Mouse (Mus musculus) cerebral cortex, adult 2 months (tissue): ENCODE results near the gene Mrpl21.

Experiments
- WGBS: fragments of 180-500 bp; shearing (Covaris S2); methylation state at CpG from one replicate; pipeline ENCODE4 v1.1.7; 2018; 5-methylcytosine and 5-hydroxymethylcytosine counted together

The Mrpl21 gene

GRCm38 (mm10) chr19:3282572-3283467 lies at the start of gene Mrpl21, which contains the start of gene Ighmbp2:
Gene Mrpl21, plus strand, starts transcription at chr19:3282901.
Gene Ighmbp2, minus strand, starts transcription at chr19:3283017.
- under 1% methylated on average over 49 of the region's 49 CpGs for WGBS

GRCm38 (mm10) chr19:3260016-3260415 lies 22.7 kb upstream of the Mrpl21 start:
- WGBS, result 95% methylated on average over 8 of the region's 8 CpGs

- 96% methylated on average over 3 of the region's 3 CpGs for WGBS
These were observed 22.1 kb upstream of the Mrpl21 start for GRCm38 (mm10) chr19:3260591-3260990.

GRCm38 (mm10) chr19:3261336-3261735 lies 21.4 kb upstream of the Mrpl21 start:
- 93% methylated on average over 7 of the region's 7 CpGs for WGBS

- 81% methylated on average over 12 of the region's 12 CpGs for WGBS
These were observed 20.8 kb upstream of the Mrpl21 start for GRCm38 (mm10) chr19:3261764-3262525.

- 93% methylated on average over 6 of the region's 6 CpGs for WGBS
These were observed 18.4 kb upstream of the Mrpl21 start for GRCm38 (mm10) chr19:3264348-3264747.

GRCm38 (mm10) chr19:3265180-3265579 lies 17.5 kb upstream of the Mrpl21 start:
- WGBS, result 98% methylated on average over 9 of the region's 9 CpGs

GRCm38 (mm10) chr19:3266136-3266535 lies 16.6 kb upstream of the Mrpl21 start:
- 96% methylated on average over 5 of the region's 5 CpGs for WGBS

- WGBS, result 96% methylated on average over 4 of the region's 4 CpGs
These were observed 16.0 kb upstream of the Mrpl21 start for GRCm38 (mm10) chr19:3266676-3267075.

GRCm38 (mm10) chr19:3267340-3267739 lies 15.4 kb upstream of the Mrpl21 start:
- 94% methylated on average over 4 of the region's 4 CpGs for WGBS

- WGBS, result 96% methylated on average over 17 of the region's 17 CpGs
These were observed 14.3 kb upstream of the Mrpl21 start for GRCm38 (mm10) chr19:3268218-3268980.

GRCm38 (mm10) chr19:3269279-3269678 lies 13.4 kb upstream of the Mrpl21 start:
- WGBS, result 92% methylated on average over 9 of the region's 9 CpGs

GRCm38 (mm10) chr19:3269803-3270202 lies 12.9 kb upstream of the Mrpl21 start:
- 73% methylated on average over 6 of the region's 6 CpGs for WGBS

GRCm38 (mm10) chr19:3271366-3271765 lies 11.3 kb upstream of the Mrpl21 start:
- WGBS, result 89% methylated on average over 6 of the region's 6 CpGs

GRCm38 (mm10) chr19:3273331-3273730 lies 9.4 kb upstream of the Mrpl21 start:
- 92% methylated on average over 9 of the region's 9 CpGs for WGBS

GRCm38 (mm10) chr19:3275744-3276365 lies 6.8 kb upstream of the Mrpl21 start:
- WGBS, result 88% methylated on average over 3 of the region's 3 CpGs

- 67% methylated on average over 4 of the region's 4 CpGs for WGBS
These were observed 815 bp upstream of the Mrpl21 start for GRCm38 (mm10) chr19:3281886-3282285.

GRCm38 (mm10) chr19:3289006-3289405 lies 6.3 kb downstream of the Mrpl21 start:
- 23% methylated on average over 1 of the region's 1 CpGs for WGBS

GRCm38 (mm10) chr19:3292028-3292427 lies 9.3 kb downstream of the Mrpl21 start:
- WGBS, result 58% methylated on average over 2 of the region's 2 CpGs

- 95% methylated on average over 1 of the region's 1 CpGs for WGBS
These were observed 10.3 kb downstream of the Mrpl21 start for GRCm38 (mm10) chr19:3292993-3293392.

- 93% methylated on average over 6 of the region's 6 CpGs for WGBS
These were observed 12.5 kb downstream of the Mrpl21 start for GRCm38 (mm10) chr19:3295245-3295644.
